Mouse (Mus musculus) testis, postnatal 14 days (tissue): ENCODE data around the gene Rnf167.

Source experiments
- DNase-seq: peaks from one replicate; pipeline ENCODE4 v3.0.0; 2021; ENCODE audit warnings: low spot score

Rnf167 gene

DNA sequence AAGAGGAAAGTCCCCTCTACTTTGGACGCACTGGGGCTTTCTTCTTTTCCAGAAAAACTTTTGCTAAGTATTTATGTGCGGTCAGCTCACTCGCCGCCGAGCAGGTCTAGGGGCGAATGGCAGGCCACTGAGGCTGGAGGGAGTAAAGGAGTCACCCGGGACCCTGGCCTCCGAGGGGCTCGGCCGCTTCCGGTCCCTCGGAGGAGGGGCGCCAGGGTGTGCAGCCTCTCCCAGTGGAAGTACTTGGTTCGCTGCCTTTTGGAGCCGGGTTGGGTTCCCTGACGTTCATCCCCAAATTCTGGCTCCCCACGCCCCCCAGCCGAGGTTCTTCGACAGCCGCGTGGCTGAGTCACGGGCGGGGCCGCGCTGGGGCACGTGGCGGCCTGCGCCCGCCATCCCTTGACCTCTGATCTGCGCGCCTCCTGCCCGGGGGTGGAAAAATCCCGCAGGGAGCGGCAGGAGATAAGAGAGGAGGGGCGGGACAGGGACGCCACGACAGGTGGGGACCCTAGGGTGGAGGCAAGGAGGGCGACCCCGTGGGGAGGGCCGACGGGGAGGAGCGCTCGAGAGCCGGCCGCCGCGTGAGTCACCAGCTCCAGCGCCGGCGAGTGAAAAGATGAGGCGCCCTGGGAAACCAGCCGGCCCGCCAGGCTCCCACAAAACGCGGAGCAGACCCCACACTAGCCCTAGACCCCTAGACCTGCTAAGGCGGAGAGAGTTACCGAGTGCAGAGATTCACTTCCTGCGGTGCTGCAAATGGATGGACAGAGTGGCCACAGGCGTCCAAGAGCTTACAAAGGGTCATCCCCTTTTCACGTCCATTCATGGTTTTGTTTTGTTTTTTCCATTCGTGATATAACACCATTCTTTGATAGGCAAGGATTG is 8.8 kb downstream of the Rnf167 start:
- peak; percentile 78 for DNase-seq

DNA sequence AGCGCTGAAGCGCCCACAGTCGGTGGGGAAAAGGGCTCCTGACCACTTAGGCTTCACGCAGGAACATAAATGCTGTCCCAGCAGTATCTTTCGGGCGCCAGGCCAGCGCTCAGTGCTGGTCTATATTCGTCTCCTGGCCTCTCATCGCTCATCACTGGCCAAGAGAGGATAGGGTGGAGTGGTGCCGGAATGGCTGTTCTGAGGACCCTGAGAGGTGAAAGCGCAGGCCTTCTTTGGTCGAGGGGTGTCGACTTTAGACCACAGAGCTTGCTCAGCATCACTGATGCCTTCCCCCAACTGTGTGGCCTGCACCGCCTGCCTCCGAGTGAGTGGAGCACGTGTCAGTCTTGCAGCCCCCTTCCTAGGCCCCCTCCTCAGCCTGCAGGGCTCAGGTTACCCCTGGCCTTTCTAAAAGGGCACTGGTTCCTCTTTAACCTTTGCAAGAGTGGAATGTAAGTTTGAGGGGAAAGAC is 9.5 kb downstream of the Rnf167 start:
- DNase-seq = no peak

DNA sequence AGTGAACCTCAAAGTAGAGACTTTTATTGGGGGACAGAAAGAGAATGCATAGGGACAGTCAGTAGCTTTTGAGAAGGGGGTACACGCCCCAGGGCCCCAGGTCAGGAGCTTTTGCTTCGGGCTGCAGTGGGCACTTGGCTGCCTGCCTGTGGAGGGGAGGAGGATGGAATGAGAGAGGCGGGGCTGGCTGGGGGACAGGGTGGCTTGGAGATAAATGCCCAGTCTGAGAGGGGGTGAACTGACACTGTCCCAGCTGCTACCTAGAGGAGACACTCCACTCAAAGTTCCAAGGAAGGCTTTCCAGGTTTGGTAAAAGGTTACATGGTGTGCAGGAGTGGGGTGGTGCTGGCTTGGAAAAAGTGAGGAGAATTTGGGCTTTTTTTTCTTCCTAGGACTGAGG is 9.9 kb downstream of the Rnf167 start, which contains the start of gene Eno3:
TSS of gene Eno3 (plus strand) at position 239 of the 400 bp plus-strand sequence.
- DNase-seq = no peak

GRCm38 (mm10) chr11:70657573-70657972 is 10.5 kb downstream of the Rnf167 start:
- DNase-seq = no peak

GRCm38 (mm10) chr11:70657991-70658390 is 11.0 kb downstream of the Rnf167 start:
- no peak for DNase-seq

- DNase-seq = no peak
Observed at GRCm38 (mm10) chr11:70658521-70658920, 11.5 kb downstream of the Rnf167 start.

DNA sequence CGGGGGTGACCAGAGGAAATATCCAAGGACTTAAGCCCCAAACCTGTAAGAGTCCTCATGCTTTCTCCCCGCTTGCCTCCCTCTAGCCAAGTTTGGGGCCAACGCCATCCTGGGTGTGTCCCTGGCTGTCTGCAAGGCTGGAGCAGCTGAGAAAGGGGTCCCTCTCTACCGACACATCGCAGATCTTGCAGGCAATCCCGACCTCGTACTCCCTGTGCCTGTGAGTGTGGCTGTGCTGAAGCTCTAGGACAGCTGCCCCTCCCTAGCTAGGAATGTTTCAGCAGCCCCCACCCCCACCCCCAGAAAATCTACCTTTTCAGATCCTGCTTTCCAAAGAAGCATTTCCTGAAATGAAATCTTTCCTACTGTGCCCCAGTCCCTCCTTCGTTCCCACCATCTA is 11.9 kb downstream of the Rnf167 start:
- no peak for DNase-seq

DNA sequence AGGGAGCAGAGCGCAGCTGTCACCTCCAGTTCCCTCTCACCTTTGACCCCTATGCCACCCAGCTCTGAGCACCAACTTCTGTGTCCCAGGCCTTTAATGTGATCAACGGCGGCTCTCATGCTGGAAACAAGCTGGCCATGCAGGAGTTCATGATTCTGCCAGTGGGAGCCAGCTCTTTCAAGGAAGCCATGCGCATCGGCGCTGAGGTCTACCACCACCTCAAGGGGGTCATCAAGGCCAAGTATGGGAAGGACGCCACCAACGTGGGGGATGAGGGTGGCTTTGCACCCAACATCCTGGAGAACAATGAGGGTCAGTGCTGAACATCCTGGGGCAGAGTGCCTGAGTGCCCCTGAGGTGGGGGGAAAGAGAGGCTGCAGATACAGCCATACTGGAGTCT is 13.5 kb downstream of the Rnf167 start:
- no peak for DNase-seq

DNA sequence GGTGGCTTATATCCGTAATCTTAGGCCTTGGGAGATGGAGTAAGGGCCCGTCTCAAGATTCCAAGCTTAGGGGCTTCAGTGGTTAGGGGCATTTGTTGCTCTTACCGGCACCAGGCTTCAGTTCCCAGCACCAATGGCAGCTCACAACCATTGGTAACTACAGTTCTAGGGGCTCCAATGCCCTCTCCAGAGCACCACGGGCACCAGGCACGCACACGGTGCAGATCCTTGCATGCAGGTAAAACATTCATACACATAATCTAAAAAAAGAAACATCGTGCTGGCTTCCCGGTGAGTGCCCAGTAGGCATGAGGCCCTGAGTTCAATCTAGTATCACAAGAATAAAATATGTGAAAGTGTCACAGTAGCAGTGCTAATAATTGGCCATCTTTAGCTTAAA is 16.1 kb downstream of the Rnf167 start:
- DNase-seq = no peak

- DNase-seq = no peak
Observed at GRCm38 (mm10) chr11:70663957-70664356, 16.9 kb downstream of the Rnf167 start.

DNA sequence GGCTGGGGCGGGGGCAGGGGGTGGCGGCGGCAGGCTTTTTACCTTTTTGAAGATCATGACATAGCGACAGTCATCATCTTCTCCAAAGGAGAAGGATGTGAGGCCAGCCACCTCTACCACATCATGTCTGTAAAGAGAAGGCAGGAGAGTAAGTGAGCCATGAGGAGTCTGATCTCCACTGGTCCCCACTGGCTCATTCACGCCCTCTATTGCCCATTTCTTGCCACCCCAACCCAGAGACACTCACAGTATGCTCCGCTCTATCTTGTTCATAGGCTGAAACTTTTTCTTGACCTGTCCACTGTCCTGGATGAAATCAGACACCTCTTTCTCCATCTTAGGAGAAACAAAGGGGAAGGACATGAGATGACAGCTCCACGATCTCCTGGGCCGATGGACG is 17.7 kb downstream of the Rnf167 start:
- no peak for DNase-seq

GRCm38 (mm10) chr11:70666687-70667086 is 19.7 kb downstream of the Rnf167 start:
- no peak for DNase-seq

GRCm38 (mm10) chr11:70667271-70668150 is 20.5 kb downstream of the Rnf167 start:
- no peak for DNase-seq

DNA sequence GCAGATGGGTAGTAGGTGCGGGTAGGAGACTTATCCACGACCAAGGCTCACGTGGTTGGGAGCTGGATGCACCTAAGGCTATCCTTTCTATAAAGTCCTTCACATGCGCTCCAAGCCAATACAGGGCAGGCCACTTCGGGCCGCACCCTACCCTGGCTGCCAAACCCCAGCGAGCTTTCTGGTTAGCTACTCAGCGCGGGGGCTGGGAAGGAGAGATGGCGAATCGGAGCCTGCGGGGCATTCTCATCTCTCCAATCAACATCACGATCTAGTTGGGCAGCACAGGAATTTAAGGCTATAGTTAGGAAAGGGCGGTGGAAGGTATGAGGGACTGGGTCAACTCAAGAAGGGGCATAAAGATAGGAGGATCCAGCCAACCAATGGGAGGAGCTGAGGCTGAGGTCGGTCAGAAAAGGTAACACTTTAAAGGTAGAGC is 21.3 kb downstream of the Rnf167 start:
- DNase-seq = no peak

- DNase-seq = peak; percentile 99
Observed at GRCm38 (mm10) chr11:70668771-70669505, 21.9 kb downstream of the Rnf167 start, which contains the start of gene Spag7. TSS of gene Spag7 (minus strand) at chr11:70669416.

DNA sequence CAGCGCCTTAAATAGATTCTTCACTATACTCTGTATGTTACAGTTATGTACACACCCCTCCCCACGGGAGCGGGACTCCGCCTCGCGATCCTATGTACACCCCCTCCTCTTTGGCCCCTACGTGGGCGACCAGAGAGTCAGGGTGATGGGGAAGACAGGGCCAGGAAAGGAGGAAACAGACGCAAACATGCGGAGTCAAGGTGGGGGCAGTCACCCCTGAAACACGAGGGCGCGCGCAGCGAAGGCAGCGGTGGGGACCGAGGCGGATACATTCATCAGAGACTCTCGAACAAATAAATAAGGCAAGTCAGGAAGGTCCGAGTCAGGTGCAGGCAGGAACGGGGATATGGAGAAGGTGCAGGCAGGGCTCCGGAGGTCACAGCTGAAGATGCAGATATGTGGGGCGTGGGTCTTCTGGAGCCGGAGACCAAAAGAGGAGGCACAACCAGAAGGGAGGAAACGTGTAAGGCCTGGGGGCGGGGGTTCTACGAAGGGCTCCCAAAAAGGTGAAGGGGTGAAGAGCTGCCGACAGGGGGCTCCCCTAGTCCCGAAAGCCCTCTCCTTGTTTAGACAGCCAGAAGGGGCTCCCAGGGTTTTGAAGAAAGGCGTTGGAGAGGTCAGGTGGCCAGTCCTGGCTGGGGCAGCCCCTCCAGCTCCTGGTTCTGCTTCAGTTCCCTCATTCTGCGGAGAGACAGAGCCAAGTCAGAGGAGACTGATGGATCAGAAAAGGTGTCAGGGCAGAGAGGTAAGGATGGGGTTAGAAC is 22.7 kb downstream of the Rnf167 start:
- peak; percentile 72 for DNase-seq

DNA sequence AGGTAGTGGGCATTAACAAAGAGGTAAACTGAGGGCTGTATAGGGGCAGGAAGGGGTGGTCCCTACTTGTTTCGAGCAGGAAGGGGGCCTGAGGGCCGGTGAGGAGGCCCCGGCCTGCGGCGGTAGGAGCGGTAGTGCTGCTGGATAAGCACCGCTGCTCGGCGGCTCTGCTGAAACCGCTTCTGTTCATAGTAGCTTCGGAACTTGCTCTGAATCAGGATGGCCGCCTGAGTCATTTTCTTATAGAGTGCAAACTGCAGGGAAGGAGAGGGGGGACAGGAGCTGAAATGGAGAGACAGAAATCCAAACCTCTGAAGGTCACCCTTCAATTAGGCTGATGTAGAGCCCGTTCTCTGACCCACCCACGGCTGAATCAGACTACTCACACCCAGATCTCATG is 23.4 kb downstream of the Rnf167 start:
- no peak for DNase-seq

GRCm38 (mm10) chr11:70671333-70672047 is 24.5 kb downstream of the Rnf167 start:
- no peak for DNase-seq

GRCm38 (mm10) chr11:70674014-70674413 is 27.0 kb downstream of the Rnf167 start:
- DNase-seq = no peak

GRCm38 (mm10) chr11:70674501-70674900 is 27.5 kb downstream of the Rnf167 start:
- no peak for DNase-seq
